Mouse (Mus musculus) hindbrain, embryonic 10.5 days (tissue): ENCODE measurements around the gene Ager. TPM values are rescaled to one million over a fixed set of nuclear protein-coding genes. Genes with fewer than 3 reads are reported as not detected.

Experiments used
- DNase-seq: peaks from one replicate; pipeline ENCODE4 v3.0.0-alpha.2; 2017; ENCODE audit warnings: low spot score
- H3K27ac ChIP-seq: fragments of 300-500 bp; sonication (generic); 2 replicates; pipeline ENCODE4 v1.5.1; 2016; ENCODE audit warnings: mild to moderate bottlenecking, moderate library complexity
- H3K27me3 ChIP-seq: fragments of 300-500 bp; sonication (generic); 2 replicates; pipeline ENCODE4 v1.6.1; 2016; ENCODE audit warnings: mild to moderate bottlenecking; ENCODE audit not compliant: poor library complexity, insufficient read depth, severe bottlenecking
- H3K36me3 ChIP-seq: fragments of 300-500 bp; sonication (generic); 2 replicates; pipeline ENCODE4 v1.6.1; 2016; ENCODE audit warnings: mild to moderate bottlenecking, moderate library complexity
- H3K4me1 ChIP-seq: fragments of 300-500 bp; sonication (generic); replicated peaks from 2 replicates; pipeline ENCODE4 v1.6.1; 2016; ENCODE audit warnings: mild to moderate bottlenecking
- H3K4me3 ChIP-seq: fragments of 300-500 bp; sonication (generic); 2 replicates; pipeline ENCODE4 v1.5.1; 2016; ENCODE audit warnings: mild to moderate bottlenecking, moderate library complexity
- H3K9me3 ChIP-seq: fragments of 300-500 bp; sonication (generic); 2 replicates; pipeline ENCODE4 v1.6.1; 2016; ENCODE audit warnings: mild to moderate bottlenecking, moderate library complexity
- WGBS: fragments of 180-500 bp; shearing (Covaris S2); methylation state at CpG from one replicate; pipeline ENCODE4 v1.1.7; 2016; 5-methylcytosine and 5-hydroxymethylcytosine counted together
- polyA plus RNA-seq: library from polyadenylated mRNA; unstranded; fragments of >200 nt; fragmentation: Nextera tagmentation; extraction: Ambion mirVana; gene quantifications from 2 replicates; pipeline ENCODE4 v1.2.1, GENCODE M21; 2016

The Ager gene
- polyA plus RNA-seq, 1 experiment from 2014 or later, result 2.0 TPM

- no peaks in the 10 kb centered on the region for H3K36me3 ChIP-seq
- peaks cover 64% of the 10 kb centered on the region for H3K27me3 ChIP-seq
- peak overlapping the region; percentile 72 for H3K27ac ChIP-seq
- H3K4me1 ChIP-seq, result peaks cover 70% of the 10 kb centered on the region
- 3% methylated on average over 48 of the region's 48 CpGs for WGBS
- no peak for DNase-seq
- peak overlapping the region; percentile 83 for H3K4me3 ChIP-seq
- H3K9me3 ChIP-seq, result no peaks in the 10 kb centered on the region
Observed at GRCm38 (mm10) chr17:34630761-34631301, 33.2 kb downstream of the Ager start.

GRCm38 (mm10) chr17:34631647-34632046, 34.0 kb downstream of the Ager start:
- H3K4me1 ChIP-seq, result peaks cover 63% of the 10 kb centered on the region
- peak overlapping the region; percentile 83 for H3K4me3 ChIP-seq
- no peak for DNase-seq
- H3K9me3 ChIP-seq, result no peaks in the 10 kb centered on the region
- peaks cover 68% of the 10 kb centered on the region for H3K27me3 ChIP-seq
- WGBS, result 4% methylated on average over 12 of the region's 12 CpGs
- peak overlapping the region; percentile 64 for H3K27ac ChIP-seq
- no peaks in the 10 kb centered on the region for H3K36me3 ChIP-seq

GRCm38 (mm10) chr17:34632261-34632691, 34.6 kb downstream of the Ager start:
- H3K27ac ChIP-seq, result peak overlapping the region; percentile 64; the same call in 1 of the 2 replicates
- DNase-seq, result peak; percentile 46
- H3K4me3 ChIP-seq, result peak overlapping the region; percentile 83
- H3K9me3 ChIP-seq, result no peaks in the 10 kb centered on the region
- H3K27me3 ChIP-seq, result peaks cover 68% of the 10 kb centered on the region
- peaks cover 56% of the 10 kb centered on the region for H3K4me1 ChIP-seq
- no peaks in the 10 kb centered on the region for H3K36me3 ChIP-seq
- WGBS, result under 1% methylated on average over 26 of the region's 26 CpGs

GRCm38 (mm10) chr17:34635671-34636070, 38.0 kb downstream of the Ager start:
- Histone ChIP-seq H3K9me3 (no peaks in the 10 kb centered on the region), H3K27ac (no peak overlapping the region), H3K4me3 (no peak overlapping the region), H3K4me1 (peaks cover 33% of the 10 kb centered on the region), H3K36me3 (no peaks in the 10 kb centered on the region), H3K27me3 (peaks cover 48% of the 10 kb centered on the region)
- 75% methylated on average over 2 of the region's 2 CpGs for WGBS
- no peak for DNase-seq

GRCm38 (mm10) chr17:34637459-34637858, 39.8 kb downstream of the Ager start:
- H3K4me1 ChIP-seq, result peaks cover 25% of the 10 kb centered on the region
- H3K36me3 ChIP-seq, result no peaks in the 10 kb centered on the region
- no peak overlapping the region for H3K4me3 ChIP-seq
- no peaks in the 10 kb centered on the region for H3K9me3 ChIP-seq
- H3K27me3 ChIP-seq, result peaks cover 30% of the 10 kb centered on the region
- H3K27ac ChIP-seq, result no peak overlapping the region
- WGBS, result 70% methylated on average over 3 of the region's 3 CpGs
- DNase-seq, result no peak

GRCm38 (mm10) chr17:34639461-34640255, 42.0 kb downstream of the Ager start:
- Histone ChIP-seq H3K9me3 (no peaks in the 10 kb centered on the region), H3K4me1 (peaks cover 25% of the 10 kb centered on the region), H3K27me3 (peaks cover 14% of the 10 kb centered on the region; the same call in 1 of the 2 replicates), H3K36me3 (no peaks in the 10 kb centered on the region), H3K4me3 (no peak overlapping the region), H3K27ac (peak overlapping the region; percentile 86; the same call in 1 of the 2 replicates)
- WGBS, result 84% methylated on average over 7 of the region's 7 CpGs
- DNase-seq, result no peak

- peaks cover 37% of the 10 kb centered on the region for H3K4me1 ChIP-seq
- H3K27ac ChIP-seq, result peak overlapping the region; percentile 86
- peaks cover 7% of the 10 kb centered on the region; the same call in 1 of the 2 replicates for H3K27me3 ChIP-seq
- peaks cover 5% of the 10 kb centered on the region for H3K36me3 ChIP-seq
- no peaks in the 10 kb centered on the region for H3K9me3 ChIP-seq
- peak; percentile 66 for DNase-seq
- WGBS, result 14% methylated on average over 11 of the region's 11 CpGs
- H3K4me3 ChIP-seq, result peak overlapping the region; percentile 18; the same call in 1 of the 2 replicates
Observed at GRCm38 (mm10) chr17:34640778-34641601, 43.3 kb downstream of the Ager start.

- H3K27ac ChIP-seq, result peak overlapping the region; percentile 86; the same call in 1 of the 2 replicates
- DNase-seq, result no peak
Observed at GRCm38 (mm10) chr17:34641945-34642344, 44.3 kb downstream of the Ager start.

GRCm38 (mm10) chr17:34643379-34643778, 45.7 kb downstream of the Ager start:
- no peak for DNase-seq
- Histone ChIP-seq H3K4me3 (no peak overlapping the region), H3K9me3 (no peaks in the 10 kb centered on the region), H3K27me3 (no peaks in the 10 kb centered on the region), H3K4me1 (peaks cover 54% of the 10 kb centered on the region), H3K36me3 (peaks cover 10% of the 10 kb centered on the region), H3K27ac (no peak overlapping the region)
- WGBS, result 95% methylated on average over 4 of the region's 4 CpGs

More at GRCm38 (mm10) chr17:34641945-34642344, 44.3 kb downstream of the Ager start:
- Histone ChIP-seq H3K36me3 (peaks cover 8% of the 10 kb centered on the region), H3K27me3 (0 out of 2 replicates have a peak, but pooled peaks cover 4% of the 10 kb centered on the region), H3K4me3 (no peak overlapping the region), H3K9me3 (no peaks in the 10 kb centered on the region), H3K4me1 (peaks cover 43% of the 10 kb centered on the region)
- 85% methylated on average over 3 of the region's 3 CpGs for WGBS

GRCm38 (mm10) chr17:34643944-34644343, 46.3 kb downstream of the Ager start:
- Histone ChIP-seq H3K9me3 (no peaks in the 10 kb centered on the region), H3K36me3 (peaks cover 15% of the 10 kb centered on the region), H3K27ac (peak overlapping the region; percentile 87), H3K27me3 (no peaks in the 10 kb centered on the region), H3K4me3 (peak overlapping the region; percentile 70), H3K4me1 (peaks cover 59% of the 10 kb centered on the region)
- DNase-seq, result no peak
- 83% methylated on average over 10 of the region's 10 CpGs for WGBS

- peak; percentile 94 for DNase-seq
- Histone ChIP-seq H3K27ac (peak within 1 kb of the TSS; percentile 87), H3K27me3 (no peaks in the 10 kb centered on the region), H3K4me3 (peak within 1 kb of the TSS; percentile 70), H3K36me3 (peaks cover 22% of the 10 kb centered on the region), H3K9me3 (no peaks in the 10 kb centered on the region), H3K4me1 (peaks cover 61% of the 10 kb centered on the region)
- WGBS, result 1% methylated on average over 16 of the region's 16 CpGs
Observed at GRCm38 (mm10) chr17:34644608-34645007, 46.9 kb downstream of the Ager start, which contains the start of gene Fkbpl. TSS of gene Fkbpl (plus strand) at chr17:34644764.

- peaks cover 54% of the 10 kb centered on the region for H3K4me1 ChIP-seq
- DNase-seq, result no peak
- H3K36me3 ChIP-seq, result peaks cover 29% of the 10 kb centered on the region
- H3K4me3 ChIP-seq, result peak overlapping the region; percentile 70
- WGBS, result 44% methylated on average over 10 of the region's 10 CpGs
- H3K27me3 ChIP-seq, result no peaks in the 10 kb centered on the region
- H3K9me3 ChIP-seq, result no peaks in the 10 kb centered on the region
- peak overlapping the region; percentile 87 for H3K27ac ChIP-seq
Observed at GRCm38 (mm10) chr17:34645256-34645829, 47.7 kb downstream of the Ager start.
